Mouse (Mus musculus) hindbrain, embryonic 12.5 days (tissue): Measurements from ENCODE around the gene Gm10073. TPM values are rescaled to one million over a fixed set of nuclear protein-coding genes. Genes with fewer than 3 reads are reported as not detected.
A peak's percentile ranks its signal among the peaks of the same experiment; 100 is the strongest.
"Not testable (repeated sequence)": the region's sequence is repeated elsewhere in the genome, so short reads cannot be mapped to it uniquely, and the experiment has no call there.

Experiments
- ATAC-seq: fragments of 200-750 bp; cut with Nextera tagmentation; 2 replicates; pipeline ENCODE4 v1.8.0; 2017; ENCODE audit warnings: moderate TSS enrichment; ENCODE audit not compliant: low FRiP score
- H3K27ac ChIP-seq: fragments of 300-500 bp; sonication (generic); 2 replicates; pipeline ENCODE4 v1.5.1; 2016; ENCODE audit warnings: mild to moderate bottlenecking
- H3K27me3 ChIP-seq: fragments of 300-500 bp; sonication (generic); 2 replicates; pipeline ENCODE4 v1.6.1; 2016; ENCODE audit warnings: mild to moderate bottlenecking
- H3K36me3 ChIP-seq: fragments of 300-500 bp; sonication (generic); 2 replicates; pipeline ENCODE4 v1.6.1; 2016; ENCODE audit warnings: mild to moderate bottlenecking
- H3K4me1 ChIP-seq: fragments of 300-500 bp; sonication (generic); 2 replicates; pipeline ENCODE4 v1.6.1; 2016
- H3K4me2 ChIP-seq: fragments of 300-500 bp; sonication (generic); replicated peaks from 2 replicates; pipeline ENCODE4 v1.6.1; 2016; ENCODE audit warnings: mild to moderate bottlenecking
- H3K4me3 ChIP-seq: fragments of 300-500 bp; sonication (generic); 2 replicates; pipeline ENCODE4 v1.5.1; 2016; ENCODE audit warnings: mild to moderate bottlenecking
- H3K9ac ChIP-seq: fragments of 300-500 bp; sonication (generic); 2 replicates; pipeline ENCODE4 v1.6.1; 2016; ENCODE audit warnings: mild to moderate bottlenecking, moderate library complexity
- H3K9me3 ChIP-seq: fragments of 300-500 bp; sonication (generic); replicated peaks from 2 replicates; pipeline ENCODE4 v1.6.1; 2016; ENCODE audit warnings: mild to moderate bottlenecking
- WGBS: fragments of 180-500 bp; shearing (Covaris S2); methylation state at CpG from one replicate; pipeline ENCODE4 v1.1.7; 2016; 5-methylcytosine and 5-hydroxymethylcytosine counted together
- polyA plus RNA-seq: library from polyadenylated mRNA; unstranded; fragments of >200 nt; fragmentation: Nextera tagmentation; extraction: Ambion mirVana; gene quantifications from 2 replicates; pipeline ENCODE4 v1.2.1, GENCODE M21; 2016

Gene Gm10073
- polyA plus RNA-seq, 1 experiment from 2014 or later, result 3.8 TPM

DNA sequence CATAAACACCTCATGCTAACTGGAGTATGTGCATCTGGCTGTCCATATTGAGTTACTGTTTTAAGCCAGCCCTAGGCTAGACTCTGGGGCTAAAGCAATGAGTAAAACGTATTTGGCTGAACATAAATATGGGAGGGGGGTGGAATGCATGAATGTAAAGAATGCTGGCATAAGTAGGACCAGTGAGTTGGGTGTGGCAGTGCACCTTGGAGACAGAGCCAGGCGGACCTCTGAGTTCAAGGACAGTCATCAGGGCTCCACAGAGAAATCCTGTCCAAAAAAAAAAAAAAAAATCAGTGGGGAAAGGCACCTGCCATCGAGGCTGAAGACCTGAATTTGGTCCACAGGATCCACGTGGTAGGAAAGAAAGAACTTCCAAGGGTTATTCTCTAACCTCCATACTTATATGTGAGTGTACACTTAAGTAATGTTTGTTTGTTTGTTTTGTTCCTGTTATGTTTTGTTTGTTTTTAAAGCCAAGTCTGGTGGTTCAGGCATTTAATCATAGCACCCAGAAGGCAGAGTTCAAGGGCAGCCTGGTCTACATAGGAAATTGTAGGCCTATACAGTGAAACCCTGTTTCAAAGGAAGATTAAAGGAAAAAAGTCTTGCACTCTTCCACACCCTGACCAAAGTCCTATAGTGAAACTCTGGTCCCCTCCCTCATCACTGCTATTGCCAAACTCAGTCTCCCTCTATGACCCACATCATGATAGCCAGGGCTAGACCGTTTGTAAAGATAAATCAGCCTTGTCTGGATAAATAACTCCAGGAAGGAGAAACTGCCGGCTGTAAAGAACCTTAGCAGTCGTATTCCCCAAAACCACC lies 36.0 kb upstream of the Gm10073 start:
- H3K27me3 ChIP-seq, result peaks cover 25% of the 10 kb centered on the region
- no peak overlapping the region for H3K27ac ChIP-seq
- no peaks in the 10 kb centered on the region for H3K36me3 ChIP-seq
- no peaks in the 10 kb centered on the region for H3K9me3 ChIP-seq
- 79% methylated on average over 7 of the region's 7 CpGs for WGBS
- no peak for ATAC-seq
- H3K9ac ChIP-seq, result no peak overlapping the region
- no peaks in the 10 kb centered on the region for H3K4me1 ChIP-seq
- H3K4me2 ChIP-seq, result no peak overlapping the region
- no peak overlapping the region for H3K4me3 ChIP-seq

DNA sequence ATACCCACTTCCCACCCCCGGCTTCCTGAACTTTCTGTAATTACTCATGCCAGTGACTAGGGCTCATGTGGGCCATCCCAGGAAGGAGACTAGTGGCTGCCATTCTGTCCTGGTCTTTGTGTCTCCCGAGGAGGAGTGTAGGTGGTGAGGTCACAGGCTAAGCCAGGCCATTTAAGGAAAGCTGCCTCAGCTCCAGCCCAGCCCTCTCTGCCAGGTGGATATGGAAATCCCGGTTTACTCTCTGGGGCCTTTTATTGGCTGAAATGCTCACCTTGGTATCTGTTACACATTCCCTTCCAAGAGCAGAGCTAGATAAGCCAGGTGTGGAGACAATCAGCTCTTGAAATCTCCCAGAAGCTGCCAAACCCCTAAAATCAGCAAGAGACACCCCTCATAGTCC lies 35.2 kb upstream of the Gm10073 start:
- Histone ChIP-seq H3K9me3 (no peaks in the 10 kb centered on the region), H3K4me2 (no peak overlapping the region), H3K27ac (no peak overlapping the region), H3K27me3 (peaks cover 34% of the 10 kb centered on the region), H3K9ac (no peak overlapping the region), H3K4me1 (peaks cover 8% of the 10 kb centered on the region), H3K36me3 (no peaks in the 10 kb centered on the region), H3K4me3 (no peak overlapping the region)
- ATAC-seq, result no peak
- WGBS, result 65% methylated on average over 3 of the region's 3 CpGs

DNA sequence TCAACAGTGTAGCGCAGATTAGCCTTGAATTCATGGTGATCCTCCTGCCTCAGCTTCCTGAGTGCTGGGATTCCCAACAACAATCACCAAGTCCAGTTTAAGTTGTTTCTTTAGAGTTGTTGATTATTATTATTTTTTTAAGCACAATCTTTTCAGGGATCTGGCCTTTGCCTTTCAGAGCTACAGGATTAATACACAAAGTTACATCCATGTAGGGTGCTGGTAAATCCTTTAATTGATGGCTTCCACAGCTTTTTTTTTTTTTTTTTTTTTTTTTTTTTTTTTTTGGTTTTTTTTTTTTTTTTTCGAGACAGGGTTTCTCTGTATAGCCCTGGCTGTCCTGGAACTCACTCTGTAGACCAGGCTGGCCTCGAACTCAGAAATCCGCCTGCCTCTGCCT lies 34.5 kb upstream of the Gm10073 start:
- not testable (repeated sequence) for H3K9ac ChIP-seq, H3K27ac ChIP-seq, H3K36me3 ChIP-seq, H3K4me2 ChIP-seq, H3K4me3 ChIP-seq, H3K9me3 ChIP-seq, ATAC-seq
- peaks cover 15% of the 10 kb centered on the region for H3K4me1 ChIP-seq
- H3K27me3 ChIP-seq, result peaks cover 40% of the 10 kb centered on the region
- WGBS, result 89% methylated on average over 4 of the region's 4 CpGs

DNA sequence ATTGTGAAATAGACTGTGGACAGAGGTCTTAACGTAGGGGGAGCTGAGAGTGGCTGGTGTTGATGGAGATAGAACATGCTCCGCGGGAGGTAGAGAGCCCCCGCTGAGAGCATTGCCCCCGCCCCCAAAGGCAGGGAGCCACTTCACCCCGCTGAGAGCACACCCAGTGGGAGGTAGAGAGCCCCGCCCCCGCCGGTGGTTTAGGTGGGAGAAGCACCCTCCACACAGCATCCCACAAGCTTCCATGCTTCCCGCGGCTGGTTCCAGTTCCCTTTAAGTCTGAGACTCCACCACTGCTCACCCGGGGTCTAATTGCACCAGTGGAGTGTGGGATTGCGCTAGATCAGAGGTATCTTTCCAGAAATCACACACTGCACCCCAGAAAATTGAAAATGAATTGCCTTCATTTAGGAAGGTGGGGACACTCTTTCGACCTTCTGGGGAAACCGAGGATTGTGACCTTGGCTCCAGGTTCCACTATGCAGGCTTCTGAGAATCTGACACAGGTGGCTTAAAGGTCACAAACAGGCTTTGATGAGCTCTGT lies 33.4 kb upstream of the Gm10073 start:
- Histone ChIP-seq H3K9ac (no peak overlapping the region), H3K9me3 (no peaks in the 10 kb centered on the region), H3K27ac (no peak overlapping the region), H3K27me3 (peaks cover 51% of the 10 kb centered on the region), H3K4me1 (peaks cover 16% of the 10 kb centered on the region), H3K36me3 (no peaks in the 10 kb centered on the region), H3K4me3 (no peak overlapping the region), H3K4me2 (no peak overlapping the region)
- ATAC-seq, result no peak
- 43% methylated on average over 15 of the region's 15 CpGs for WGBS

DNA sequence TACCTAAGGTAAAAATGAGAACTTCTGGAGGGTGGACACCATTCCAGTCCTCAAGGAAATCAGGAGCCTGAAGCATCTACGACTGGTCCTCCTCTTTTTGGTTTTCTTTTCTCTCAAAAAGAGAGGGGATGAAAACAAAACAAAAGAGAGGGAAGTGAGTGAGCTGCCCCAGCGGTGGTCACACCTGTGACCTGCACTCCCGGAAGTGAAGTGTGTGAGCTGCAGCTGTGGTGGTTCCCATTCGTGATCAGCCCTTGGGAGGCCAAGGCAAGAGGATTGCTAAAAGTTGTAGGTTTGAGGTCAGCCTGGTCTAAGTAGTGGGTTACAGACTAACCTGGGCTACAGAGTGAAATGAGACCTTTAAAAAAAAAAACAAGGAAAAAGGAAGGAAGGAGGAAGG lies 32.9 kb upstream of the Gm10073 start:
- no peak overlapping the region for H3K4me2 ChIP-seq
- H3K27ac ChIP-seq, result no peak overlapping the region
- peaks cover 16% of the 10 kb centered on the region for H3K4me1 ChIP-seq
- no peak for ATAC-seq
- peaks cover 55% of the 10 kb centered on the region for H3K27me3 ChIP-seq
- H3K36me3 ChIP-seq, result no peaks in the 10 kb centered on the region
- H3K4me3 ChIP-seq, result no peak overlapping the region
- no peaks in the 10 kb centered on the region for H3K9me3 ChIP-seq
- 44% methylated on average over 4 of the region's 4 CpGs for WGBS
- H3K9ac ChIP-seq, result no peak overlapping the region

DNA sequence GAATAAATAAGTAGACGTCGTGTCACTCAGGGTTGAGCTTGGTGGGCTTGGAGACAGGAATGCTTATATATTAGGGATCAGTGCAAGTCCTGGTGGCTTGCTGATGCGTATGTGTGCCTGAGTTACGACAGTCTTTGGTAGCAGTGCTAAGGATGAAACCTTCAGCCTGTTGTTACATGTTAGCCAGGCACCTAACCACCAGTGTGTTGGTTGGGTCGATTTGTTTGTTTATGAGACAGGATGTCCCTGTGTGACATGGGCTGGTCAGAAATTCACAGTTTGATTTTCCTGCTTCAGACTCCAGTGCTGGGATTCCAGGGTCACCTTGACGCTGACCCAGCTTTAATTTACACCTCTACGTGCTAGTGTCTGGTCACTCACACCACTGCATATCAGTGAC lies 32.4 kb upstream of the Gm10073 start:
- Histone ChIP-seq H3K4me2 (no peak overlapping the region), H3K4me3 (no peak overlapping the region), H3K9ac (no peak overlapping the region), H3K36me3 (no peaks in the 10 kb centered on the region), H3K9me3 (no peaks in the 10 kb centered on the region), H3K27me3 (peaks cover 58% of the 10 kb centered on the region), H3K4me1 (peaks cover 16% of the 10 kb centered on the region), H3K27ac (no peak overlapping the region)
- ATAC-seq, result no peak
- 70% methylated on average over 7 of the region's 7 CpGs for WGBS

DNA sequence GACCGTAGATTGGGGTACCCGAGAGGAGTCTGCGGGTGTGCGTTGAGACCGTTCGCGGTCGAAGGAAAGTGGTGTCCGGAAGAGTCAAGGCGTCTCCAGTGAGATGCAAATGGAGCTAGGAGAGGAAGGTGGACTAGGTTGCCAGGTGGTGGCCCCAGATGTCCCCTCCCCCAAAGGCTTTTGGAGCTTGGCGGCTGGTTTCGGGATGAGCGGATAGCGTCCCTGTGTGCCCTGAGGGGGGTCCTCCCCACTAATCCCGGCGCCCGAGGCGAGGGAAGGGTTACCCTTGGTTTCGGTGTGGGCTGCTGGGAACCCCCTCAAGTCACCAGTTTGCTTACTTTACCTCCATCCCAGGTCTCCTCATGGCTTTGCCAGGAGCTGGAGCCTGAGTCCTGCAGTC lies 30.7 kb upstream of the Gm10073 start:
- no peak for ATAC-seq
- Histone ChIP-seq H3K9ac (peak overlapping the region; percentile 49), H3K4me3 (peak overlapping the region; percentile 51), H3K27ac (no peak overlapping the region), H3K36me3 (no peaks in the 10 kb centered on the region), H3K4me1 (peaks cover 19% of the 10 kb centered on the region), H3K4me2 (peak overlapping the region; percentile 94), H3K27me3 (peaks cover 61% of the 10 kb centered on the region), H3K9me3 (no peaks in the 10 kb centered on the region)
- WGBS, result 2% methylated on average over 19 of the region's 19 CpGs

DNA sequence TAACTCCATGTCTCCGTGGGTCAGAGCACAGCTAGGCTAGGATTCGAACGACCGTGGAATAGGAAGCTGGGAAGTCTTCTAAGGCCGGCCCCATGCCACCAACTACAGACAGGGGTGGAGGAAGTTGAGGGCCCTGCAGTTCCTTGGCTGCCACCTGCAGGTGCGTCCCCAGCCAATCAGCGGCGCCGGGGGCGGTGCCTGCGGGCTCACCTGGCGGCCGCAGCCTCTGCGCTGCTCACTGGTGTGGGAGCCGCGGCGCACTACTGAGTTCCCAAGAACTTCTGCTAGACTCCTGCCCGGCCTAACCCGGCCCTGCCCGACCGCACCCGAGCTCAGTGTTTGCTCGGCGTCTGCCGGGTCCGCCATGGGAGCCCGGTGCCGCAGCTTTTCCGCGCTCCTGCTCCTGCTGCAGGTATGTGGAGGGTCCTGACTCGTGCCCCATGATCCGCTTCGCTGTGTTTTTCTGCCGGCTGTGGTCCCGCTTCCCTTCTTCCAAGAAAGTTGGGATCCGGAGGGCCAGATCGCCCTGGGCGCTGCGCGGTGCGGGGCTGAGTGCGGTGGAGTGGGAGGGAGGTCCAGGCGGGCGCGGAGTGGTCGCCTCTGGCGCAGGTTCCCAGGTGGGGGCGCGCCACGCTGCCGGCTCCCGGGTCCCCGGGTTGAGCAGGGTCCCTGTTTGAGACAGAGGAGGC lies 30.0 kb upstream of the Gm10073 start, which contains the start of gene Cdh1:
Gene Cdh1 (plus strand): TSS at position 221 of the 689 bp plus-strand sequence.
- no peak within 1 kb of the TSS for H3K27ac ChIP-seq
- no peaks in the 10 kb centered on the region for H3K9me3 ChIP-seq
- H3K27me3 ChIP-seq, result peaks cover 61% of the 10 kb centered on the region
- no peaks in the 10 kb centered on the region for H3K36me3 ChIP-seq
- ATAC-seq, result no peak
- H3K4me1 ChIP-seq, result peaks cover 19% of the 10 kb centered on the region
- H3K9ac ChIP-seq, result peak within 1 kb of the TSS; percentile 49
- under 1% methylated on average over 51 of the region's 53 CpGs for WGBS
- peak within 1 kb of the TSS; percentile 94 for H3K4me2 ChIP-seq
- H3K4me3 ChIP-seq, result peak within 1 kb of the TSS; percentile 51

DNA sequence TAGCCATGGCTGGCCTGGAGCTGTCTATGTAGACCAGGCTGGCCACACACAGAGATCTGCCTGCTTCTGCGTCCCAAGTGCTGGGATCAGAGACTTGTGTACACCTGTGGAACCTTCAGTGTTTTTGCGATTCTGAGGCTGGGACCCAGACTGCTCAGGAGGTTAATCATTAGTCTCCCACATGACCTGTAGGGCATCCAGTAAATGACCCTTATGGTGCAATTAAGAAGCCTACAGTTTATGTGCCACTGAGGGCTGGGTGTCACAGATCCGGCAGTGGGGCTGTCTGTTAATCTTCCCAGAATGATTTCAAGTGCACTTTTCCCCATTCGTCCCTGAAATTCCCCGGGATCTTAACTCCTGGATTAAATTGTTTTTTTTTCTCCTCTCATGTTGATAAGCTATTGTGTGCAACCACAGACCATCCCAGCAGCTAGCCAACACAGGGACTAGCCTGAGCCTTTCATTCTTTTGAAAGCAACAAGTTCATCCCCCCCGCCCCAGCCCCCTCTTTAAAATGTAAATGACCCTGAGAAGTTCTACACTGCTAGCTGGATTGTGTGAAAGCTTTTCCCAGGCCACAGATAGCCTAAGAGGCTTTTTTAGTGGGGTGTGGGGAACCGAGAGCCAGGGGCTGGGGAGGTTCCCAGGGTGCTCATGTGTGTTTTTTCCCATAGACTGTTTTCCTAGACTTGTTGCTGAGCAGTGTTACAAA lies 26.2 kb upstream of the Gm10073 start:
- Histone ChIP-seq H3K36me3 (no peaks in the 10 kb centered on the region), H3K27ac (no peak overlapping the region), H3K27me3 (peaks cover 37% of the 10 kb centered on the region), H3K4me1 (peaks cover 19% of the 10 kb centered on the region), H3K4me2 (no peak overlapping the region), H3K9me3 (no peaks in the 10 kb centered on the region), H3K4me3 (no peak overlapping the region), H3K9ac (no peak overlapping the region)
- 34% methylated on average over 7 of the region's 7 CpGs for WGBS
- ATAC-seq, result peak; percentile 56; the same call in 1 of the 2 replicates

DNA sequence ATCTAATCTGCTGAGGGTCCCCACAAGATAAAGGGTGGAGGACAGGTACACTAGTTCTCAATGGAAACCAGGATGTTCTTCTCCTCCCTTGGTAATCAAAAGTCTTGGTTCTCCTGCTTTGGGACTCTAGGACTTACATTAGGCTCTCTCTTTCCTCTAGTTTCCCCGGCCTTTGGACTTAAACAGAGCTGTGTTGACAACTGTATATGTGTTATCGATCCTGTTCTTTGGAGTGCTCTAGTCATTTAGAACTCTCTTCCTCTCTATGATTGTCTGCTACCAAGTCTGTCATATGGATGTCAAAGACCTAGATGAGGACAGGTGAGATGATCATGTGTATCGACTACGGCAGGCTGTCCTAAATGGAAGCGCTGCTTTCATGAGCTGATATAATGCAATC lies 23.8 kb upstream of the Gm10073 start:
- no peak overlapping the region for H3K4me2 ChIP-seq
- peaks cover 3% of the 10 kb centered on the region; the same call in 1 of the 2 replicates for H3K4me1 ChIP-seq
- no peak overlapping the region for H3K4me3 ChIP-seq
- peaks cover 13% of the 10 kb centered on the region for H3K27me3 ChIP-seq
- no peak overlapping the region for H3K27ac ChIP-seq
- H3K9ac ChIP-seq, result no peak overlapping the region
- WGBS, result 92% methylated on average over 5 of the region's 5 CpGs
- no peaks in the 10 kb centered on the region for H3K9me3 ChIP-seq
- no peaks in the 10 kb centered on the region for H3K36me3 ChIP-seq
- no peak for ATAC-seq

DNA sequence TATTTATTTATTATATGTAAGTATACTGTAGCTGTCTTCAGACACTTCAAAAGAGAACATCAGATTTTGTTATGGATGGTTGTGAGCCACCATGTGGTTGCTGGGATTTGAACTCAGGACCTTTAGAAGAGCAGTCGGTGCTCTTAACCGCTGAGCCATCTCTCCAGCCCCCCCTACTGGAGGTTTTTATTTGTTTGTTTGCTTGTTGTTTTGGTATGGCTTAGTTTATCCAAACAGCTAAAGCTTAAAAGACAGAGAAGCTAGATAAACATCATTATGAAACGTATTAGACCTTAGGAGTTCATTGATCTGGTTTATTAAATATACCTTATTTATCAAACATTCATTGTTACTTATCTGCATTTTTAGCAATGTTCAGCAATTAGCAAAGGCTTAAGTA lies 22.4 kb upstream of the Gm10073 start:
- H3K9ac ChIP-seq, H3K36me3 ChIP-seq, H3K9me3 ChIP-seq, H3K4me1 ChIP-seq, ATAC-seq, H3K4me2 ChIP-seq, H3K4me3 ChIP-seq, H3K27me3 ChIP-seq, H3K27ac ChIP-seq: not testable (repeated sequence)
- 94% methylated on average over 3 of the region's 3 CpGs for WGBS

DNA sequence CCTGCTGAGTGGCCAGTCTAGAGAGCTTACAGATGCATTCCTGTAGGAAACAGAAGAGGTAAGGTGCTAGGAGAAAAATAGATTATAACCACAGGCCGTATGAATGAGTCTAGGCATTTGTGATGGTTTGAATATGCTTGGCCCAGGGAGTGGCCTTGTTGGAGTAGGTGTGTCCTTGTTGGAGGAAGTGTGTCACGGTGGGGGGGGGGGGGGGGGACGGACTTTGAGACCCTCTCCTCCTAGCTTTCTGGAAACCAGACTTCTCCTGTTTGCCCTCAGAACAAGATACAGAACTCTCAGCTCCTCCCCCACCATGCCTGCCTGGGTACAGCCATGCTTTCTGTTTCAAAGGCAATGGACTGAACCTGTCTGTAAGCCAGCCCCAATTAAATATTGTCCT lies 19.2 kb upstream of the Gm10073 start:
- no peak overlapping the region for H3K4me3 ChIP-seq
- H3K4me1 ChIP-seq, result no peaks in the 10 kb centered on the region
- H3K9me3 ChIP-seq, result no peaks in the 10 kb centered on the region
- no peak overlapping the region for H3K27ac ChIP-seq
- 79% methylated on average over 3 of the region's 3 CpGs for WGBS
- H3K4me2 ChIP-seq, result no peak overlapping the region
- no peak for ATAC-seq
- no peaks in the 10 kb centered on the region for H3K27me3 ChIP-seq
- no peak overlapping the region for H3K9ac ChIP-seq
- H3K36me3 ChIP-seq, result no peaks in the 10 kb centered on the region
